Mouse (Mus musculus): ENCODE data around the gene Hint1. TPM values are rescaled to one million over a fixed set of nuclear protein-coding genes. Genes with fewer than 3 reads are reported as not detected.
"Not testable (repeated sequence)": the region's sequence is repeated elsewhere in the genome, so short reads cannot be mapped to it uniquely, and the experiment has no call there.

Gene Hint1
- total RNA-seq, 2 experiments from 2014 or later, result 654 to 686 TPM

DNA sequence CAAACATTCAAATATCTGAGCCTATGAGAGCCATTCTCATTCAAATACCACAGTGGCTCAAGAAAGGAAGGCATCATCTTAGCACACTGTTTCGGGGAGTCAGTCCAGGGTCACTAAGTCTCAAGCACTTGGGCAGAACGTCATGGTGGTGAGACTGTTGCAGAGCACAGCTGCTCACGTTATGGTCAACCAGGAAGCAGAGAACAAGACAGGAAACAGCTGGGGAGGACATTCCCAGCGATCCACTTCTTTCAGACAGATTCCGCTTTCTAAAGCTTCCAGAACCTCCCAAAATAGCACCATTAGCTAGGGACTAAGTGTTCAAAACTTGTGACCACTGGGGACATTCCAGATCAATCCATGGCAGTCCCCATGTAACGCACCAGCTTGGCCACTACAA, 21.7 kb downstream of the Hint1 start:
- ATAC-seq (replicated peaks; ENCODE audit: poor library complexity, severe bottlenecking), result no peak

DNA sequence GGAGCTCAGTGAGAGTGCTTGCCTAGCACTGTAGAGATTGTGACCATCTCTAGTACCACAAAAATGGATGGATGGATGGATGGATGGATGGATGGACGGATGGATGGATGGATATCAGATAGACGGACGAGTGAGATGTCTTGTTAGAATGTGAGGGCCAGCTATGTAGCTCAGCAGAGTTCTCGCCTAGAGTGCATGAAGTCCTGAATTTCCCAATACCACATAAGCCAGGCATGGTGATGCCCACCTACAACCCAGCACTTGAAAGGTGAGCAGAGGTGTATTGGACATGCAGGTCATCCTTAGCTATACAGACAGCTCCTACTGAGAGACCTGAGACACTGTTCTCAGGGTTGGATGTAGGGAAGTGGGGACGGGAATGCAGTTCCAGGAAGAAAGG, 25.2 kb downstream of the Hint1 start:
- ATAC-seq (replicated peaks; ENCODE audit: poor library complexity, severe bottlenecking), result no peak

DNA sequence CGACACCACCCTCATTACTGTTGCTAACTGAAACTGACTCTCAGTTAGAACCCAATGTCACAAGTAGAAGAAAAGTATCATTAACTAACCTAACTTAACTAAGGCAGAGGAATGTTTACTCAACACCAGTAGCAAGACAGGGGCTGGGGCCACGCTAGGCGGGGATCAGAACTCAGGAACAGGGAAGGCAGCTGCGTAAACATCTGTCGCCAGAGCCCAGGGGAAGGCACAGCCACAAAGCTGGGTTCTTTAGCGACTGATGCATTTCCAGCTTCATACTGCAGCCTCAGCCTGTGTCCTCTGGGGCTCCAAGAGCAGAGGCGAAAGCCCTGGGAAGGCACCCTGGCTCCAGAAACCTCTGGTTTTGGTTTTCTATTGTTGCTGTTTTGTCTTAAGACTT, 25.9 kb downstream of the Hint1 start:
- no peak for ATAC-seq (replicated peaks; ENCODE audit: poor library complexity, severe bottlenecking)

DNA sequence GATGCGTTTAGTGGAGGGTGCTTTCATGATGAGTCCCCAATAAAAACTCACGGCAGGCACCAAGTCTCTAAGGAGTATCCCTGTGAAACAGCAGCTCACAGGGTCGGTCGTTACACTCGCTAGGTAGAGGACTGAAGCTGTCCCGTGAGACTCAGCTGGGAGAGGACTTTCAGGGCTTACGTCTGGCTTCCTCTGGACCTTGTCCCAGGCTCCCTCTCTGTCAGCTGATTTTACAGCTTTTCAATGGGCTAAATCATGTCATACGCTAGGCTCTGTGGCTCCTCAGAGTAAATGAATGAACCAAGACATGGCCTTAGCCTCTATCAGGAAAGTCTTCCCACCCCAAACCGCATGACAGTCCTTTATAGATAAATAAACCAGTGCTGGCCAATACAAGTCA, 28.4 kb downstream of the Hint1 start:
- ATAC-seq (replicated peaks; ENCODE audit: poor library complexity, severe bottlenecking), result no peak

DNA sequence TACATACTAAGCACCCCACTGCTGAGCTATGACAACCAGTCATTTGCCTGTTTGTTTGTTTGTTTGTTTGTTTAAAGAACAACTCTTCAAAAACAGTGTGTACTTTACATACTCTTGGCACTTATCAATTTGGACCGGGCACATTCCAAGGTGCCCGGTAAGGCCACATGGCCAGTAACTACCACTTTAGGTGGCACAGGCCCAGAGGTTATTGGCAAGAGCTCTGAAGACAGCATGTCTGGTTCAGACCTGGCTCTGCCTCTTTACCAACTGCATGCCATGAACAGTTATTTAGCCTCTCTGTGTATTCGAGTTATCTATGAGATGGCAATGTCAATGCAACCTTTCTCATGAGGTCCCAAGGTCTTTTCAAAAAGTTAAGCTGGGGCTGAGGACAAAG, 30.5 kb downstream of the Hint1 start:
- not testable (repeated sequence) for ATAC-seq (replicated peaks; ENCODE audit: poor library complexity, severe bottlenecking)

DNA sequence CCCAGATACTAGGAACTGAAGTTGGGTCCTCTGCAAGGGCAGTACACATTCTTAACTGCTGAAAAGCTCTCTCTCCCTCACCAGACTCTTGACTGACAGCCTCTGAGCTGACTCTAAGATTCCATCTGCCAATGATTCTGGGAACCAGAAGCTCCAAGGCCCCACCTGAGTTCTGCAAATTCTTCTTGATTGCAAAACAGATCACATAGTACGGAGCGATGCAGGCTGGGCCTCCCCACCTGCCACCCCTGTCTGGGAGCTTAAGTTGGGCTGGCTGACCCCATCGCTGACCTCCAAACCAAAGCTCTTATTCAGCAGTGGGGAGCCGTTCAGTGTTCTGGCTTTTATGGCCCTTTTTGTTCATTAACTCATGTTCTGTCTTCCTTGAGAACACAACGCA, 31.3 kb downstream of the Hint1 start:
- no peak for ATAC-seq (replicated peaks; ENCODE audit: poor library complexity, severe bottlenecking)

DNA sequence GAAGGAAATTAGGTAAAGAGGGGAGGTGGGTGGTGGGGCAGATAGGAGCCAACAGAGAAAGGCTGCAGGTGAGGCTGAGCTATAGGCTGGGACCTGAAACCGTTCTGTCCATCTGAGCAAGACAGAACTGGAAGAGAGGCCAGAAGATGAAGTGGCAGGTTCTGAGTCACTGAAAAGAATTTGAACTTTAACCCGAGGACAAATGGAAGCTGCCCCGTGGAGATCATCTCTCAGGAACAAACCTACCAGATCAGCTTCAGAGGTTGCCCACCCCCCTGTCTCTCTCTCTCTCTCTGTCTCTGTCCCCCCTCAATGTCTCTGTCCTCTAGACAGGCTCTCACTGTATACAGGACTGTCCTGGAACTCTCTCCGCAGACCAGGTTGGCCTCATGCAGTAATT, 33.5 kb downstream of the Hint1 start:
- ATAC-seq (replicated peaks; ENCODE audit: poor library complexity, severe bottlenecking), result no peak

DNA sequence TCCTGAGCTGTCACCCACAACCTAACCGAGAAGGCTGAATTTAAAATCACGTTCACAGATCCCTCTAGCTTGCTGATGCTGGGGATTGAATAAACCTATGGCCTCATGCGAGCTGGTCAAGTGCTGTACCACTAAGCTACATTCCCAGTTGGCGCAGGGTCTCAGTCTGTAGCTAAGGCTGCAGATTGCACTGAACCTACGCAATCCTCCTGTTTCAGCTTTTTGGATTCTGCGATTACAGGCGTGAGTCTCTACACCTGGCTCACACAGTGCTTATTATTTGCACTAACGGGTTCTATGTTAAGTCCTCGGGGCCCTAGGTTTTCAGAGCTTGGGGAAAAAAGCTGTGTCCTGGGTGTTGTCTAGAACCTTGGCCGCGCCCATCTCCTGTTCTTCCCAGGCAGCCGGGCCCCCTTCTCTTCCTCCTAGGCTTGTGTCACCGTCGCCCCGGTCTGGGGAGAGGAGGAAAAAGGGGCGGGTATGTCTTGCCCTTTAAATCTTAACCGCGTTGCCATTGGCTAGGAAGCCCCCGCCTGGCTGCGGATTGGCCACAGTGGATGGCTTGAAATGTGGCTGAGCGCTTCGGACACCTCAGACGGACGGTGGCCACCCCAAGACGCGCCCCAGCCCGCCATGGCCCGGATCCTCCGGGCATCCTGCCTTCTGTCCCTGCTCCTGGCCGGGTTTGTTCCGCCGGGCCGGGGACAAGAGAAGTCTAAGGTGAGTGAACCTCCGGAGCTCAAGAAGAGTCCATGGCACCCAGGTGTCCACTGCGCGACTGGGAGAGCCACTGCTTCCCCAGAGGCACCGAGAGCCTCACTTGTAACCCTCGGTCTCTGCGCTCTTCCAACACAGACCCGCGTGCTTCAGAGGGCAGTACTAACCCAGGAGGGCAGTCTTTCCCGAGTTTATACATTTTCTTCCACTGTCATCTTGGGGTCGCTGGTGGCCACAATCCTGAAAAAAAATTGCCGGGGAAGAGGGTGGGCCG, 36.4 kb downstream of the Hint1 start, which contains the start of gene Gpx3:
Gene Gpx3 (plus strand): TSS at position 121 of the 991 bp plus-strand sequence.
- peak; percentile 92 for ATAC-seq (replicated peaks; ENCODE audit: poor library complexity, severe bottlenecking)

DNA sequence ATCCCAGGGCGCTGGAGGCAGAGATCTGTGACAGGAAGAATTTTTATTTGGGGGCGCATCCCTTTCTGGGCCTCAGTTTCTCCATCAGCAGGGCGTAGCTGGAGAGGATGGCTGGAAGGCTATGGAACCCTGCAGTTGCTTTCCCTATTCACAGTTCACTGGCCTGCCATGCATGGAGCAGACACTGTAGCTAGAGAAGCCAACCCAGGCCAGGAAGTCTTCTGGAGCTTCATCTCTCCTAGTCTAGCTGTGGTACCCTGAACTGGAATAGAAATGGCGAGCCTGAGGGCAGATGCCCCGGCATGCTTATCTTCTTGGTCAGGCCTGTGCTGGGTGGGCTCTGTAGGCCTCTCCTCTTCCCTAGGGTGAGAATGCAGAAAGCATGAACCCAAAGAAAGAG, 37.2 kb downstream of the Hint1 start:
- no peak for ATAC-seq (replicated peaks; ENCODE audit: poor library complexity, severe bottlenecking)

DNA sequence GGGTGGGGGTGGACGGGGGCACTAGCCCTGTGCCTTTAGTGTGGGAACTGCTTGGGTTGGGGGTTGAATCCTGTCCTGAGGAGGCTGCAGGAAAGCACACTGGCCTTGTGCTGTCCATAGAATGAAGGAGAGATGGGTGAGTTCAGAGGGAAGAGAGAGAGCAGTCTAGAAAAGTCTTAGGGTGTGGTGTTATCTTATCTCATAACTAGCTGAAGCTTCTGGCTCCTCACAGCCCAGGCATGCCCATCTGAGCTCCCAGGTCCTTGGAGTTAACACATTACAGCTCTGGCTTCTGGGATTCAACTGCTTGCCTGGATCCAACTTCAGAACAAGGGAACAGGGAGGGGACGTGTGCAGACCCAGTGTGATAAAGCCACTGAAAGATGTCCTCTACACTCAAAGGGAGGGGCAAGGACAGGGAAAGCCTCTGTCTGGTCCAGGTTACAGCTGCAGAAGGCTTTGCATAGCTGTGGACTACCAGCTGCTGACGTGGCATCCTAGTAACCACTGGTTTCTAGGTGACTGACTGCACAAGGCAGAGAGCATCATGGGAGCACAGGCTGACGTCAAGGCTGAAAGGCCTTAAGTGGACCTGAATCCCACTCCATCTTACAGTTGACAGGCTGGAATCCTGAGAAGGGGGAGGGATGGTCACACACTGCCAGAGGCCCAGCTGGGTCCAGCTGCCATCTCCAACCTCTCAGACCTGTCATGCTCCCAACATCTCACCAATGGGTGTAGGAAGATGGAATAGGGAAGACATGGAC, 37.9 kb downstream of the Hint1 start:
- no peak for ATAC-seq (replicated peaks; ENCODE audit: poor library complexity, severe bottlenecking)

DNA sequence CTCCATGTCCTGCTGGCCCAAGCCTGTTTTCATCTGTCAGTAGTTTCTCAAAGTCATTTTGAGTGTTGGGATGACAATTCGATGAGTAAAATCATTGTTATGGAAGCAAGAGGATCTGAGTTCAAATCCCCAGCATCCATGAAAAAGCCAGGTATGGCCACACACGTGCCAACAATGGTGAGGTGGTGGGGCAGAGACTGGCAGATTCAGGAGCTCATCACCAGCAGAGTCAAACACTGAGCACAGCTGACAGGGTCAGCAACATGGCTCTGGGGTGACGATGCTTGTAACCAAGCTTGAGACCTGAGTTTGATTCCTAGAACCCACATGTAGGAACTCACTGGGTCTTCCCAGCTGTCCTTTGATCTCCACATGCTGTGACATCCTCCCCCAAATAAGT, 38.9 kb downstream of the Hint1 start:
- ATAC-seq (replicated peaks; ENCODE audit: poor library complexity, severe bottlenecking), result no peak

DNA sequence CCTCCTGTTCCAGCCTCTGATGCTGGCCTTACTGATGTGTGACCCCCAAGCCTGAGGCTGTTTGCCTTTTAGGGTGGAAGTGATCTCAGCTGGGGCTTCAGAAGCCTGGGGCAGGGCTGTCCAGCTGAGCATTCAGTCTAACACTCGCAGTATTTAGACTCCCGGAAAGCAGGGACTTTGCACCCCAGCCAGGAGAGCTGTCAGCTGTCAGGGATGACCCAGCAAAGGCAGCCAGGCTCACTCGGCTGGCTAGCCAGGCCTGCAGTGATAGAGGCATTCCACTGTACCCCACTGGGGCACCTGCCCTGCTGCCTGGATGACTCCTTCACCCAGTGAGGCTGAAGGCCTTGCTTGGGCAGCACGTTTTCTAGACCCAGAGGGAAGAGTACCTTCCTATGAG, 39.7 kb downstream of the Hint1 start:
- no peak for ATAC-seq (replicated peaks; ENCODE audit: poor library complexity, severe bottlenecking)

DNA sequence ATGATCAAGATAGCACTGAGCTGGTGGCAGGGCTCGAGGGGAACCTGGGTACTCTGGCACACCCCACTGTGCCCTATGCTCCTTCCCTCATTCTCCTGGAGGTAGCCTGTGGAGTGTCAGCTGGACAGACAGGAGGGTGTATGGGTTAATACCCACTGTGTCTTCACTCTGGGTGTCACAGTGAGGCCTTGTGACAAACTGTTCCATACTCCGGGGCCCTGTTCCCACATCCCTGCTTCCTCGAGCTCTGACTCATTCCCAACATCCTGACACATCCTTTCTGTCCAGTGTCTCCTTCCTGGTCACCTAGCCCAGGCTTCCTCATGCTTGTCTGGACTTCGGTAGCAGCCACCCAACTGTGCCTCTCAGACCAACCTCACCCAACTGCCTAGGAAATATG, 40.3 kb downstream of the Hint1 start:
- no peak for ATAC-seq (replicated peaks; ENCODE audit: poor library complexity, severe bottlenecking)

DNA sequence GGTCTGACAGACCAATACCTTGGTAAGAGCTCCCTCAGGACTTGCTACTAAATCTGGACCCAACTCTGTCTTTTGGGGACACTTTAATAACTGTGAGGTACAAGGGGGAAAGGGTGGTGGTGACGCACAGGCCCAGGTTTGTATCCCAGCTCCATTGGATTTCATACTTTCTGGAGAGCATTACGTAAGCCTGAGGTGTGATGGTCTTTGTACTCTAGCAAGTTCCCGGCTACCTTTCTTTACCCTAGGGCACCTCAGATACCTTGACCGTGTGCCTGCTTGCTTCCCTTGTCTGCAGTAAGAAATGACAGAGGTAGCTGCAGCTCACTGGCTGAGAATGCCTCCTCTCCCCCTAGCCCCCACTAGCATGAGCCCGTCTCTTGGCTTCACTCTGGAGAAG, 41.1 kb downstream of the Hint1 start:
- no peak for ATAC-seq (replicated peaks; ENCODE audit: poor library complexity, severe bottlenecking)

DNA sequence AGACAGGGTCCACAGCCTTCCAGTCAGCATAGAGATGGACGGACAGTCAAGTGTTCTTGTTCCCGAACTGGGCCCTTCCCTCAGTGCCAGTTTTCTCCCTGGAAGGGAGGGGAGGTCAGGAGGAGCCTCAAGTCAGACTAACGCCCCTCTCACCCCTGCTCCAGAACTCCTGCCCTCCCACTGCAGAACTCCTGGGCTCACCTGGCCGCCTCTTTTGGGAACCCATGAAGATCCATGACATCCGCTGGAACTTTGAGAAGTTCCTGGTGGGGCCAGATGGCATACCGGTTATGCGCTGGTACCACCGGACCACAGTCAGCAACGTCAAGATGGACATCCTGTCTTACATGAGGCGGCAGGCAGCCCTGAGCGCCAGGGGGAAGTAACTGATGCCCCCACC, 43.1 kb downstream of the Hint1 start:
- ATAC-seq (replicated peaks; ENCODE audit: poor library complexity, severe bottlenecking), result no peak

DNA sequence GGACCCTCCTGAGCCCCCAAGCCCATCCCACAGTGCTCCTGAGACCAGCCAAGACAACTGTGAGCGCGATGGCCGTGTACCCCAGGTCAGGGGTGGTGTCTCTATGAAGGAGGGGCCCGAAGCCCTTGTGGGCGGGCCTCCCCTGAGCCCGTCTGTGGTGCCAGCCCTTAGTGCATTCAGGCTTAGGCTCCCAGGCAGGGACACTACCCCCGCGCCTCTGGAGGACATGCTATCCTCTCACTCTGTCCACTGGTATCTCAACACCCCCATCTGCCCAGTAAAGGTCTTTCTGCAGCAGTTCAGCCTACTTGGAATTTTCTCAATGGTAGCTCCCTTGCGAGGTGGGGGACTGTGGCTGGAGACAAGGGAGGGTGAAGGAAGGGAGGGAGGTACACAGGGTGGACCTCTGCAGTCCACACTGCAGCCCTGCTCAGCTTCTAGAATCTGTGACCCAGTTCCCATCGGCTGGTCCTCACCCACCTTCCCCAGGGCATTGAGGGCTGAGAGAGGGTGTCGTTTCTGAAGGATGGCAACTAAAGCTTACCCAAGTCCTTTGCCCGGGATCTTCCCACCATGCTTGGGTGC, 44.0 kb downstream of the Hint1 start:
- no peak for ATAC-seq (replicated peaks; ENCODE audit: poor library complexity, severe bottlenecking)

DNA sequence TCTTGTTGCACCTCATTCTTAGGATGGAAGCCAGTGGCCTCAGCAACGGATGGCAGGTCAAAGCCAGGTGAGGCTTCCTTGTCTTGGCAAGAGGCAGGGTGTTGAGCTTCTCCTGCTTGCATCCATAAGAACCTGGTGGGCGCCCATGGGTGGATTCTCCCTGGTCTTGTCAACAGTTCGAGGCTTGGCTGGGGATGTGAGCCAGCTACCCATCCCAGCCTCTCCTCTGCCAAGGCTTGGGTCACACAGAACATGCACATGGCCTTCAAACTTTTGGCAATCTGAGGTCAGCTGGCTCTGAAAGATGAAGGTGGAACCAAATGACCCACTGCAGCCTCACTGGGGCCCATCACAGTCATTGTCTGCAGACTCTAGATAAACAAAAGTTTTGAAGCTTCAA, 45.0 kb downstream of the Hint1 start:
- no peak for ATAC-seq (replicated peaks; ENCODE audit: poor library complexity, severe bottlenecking)

DNA sequence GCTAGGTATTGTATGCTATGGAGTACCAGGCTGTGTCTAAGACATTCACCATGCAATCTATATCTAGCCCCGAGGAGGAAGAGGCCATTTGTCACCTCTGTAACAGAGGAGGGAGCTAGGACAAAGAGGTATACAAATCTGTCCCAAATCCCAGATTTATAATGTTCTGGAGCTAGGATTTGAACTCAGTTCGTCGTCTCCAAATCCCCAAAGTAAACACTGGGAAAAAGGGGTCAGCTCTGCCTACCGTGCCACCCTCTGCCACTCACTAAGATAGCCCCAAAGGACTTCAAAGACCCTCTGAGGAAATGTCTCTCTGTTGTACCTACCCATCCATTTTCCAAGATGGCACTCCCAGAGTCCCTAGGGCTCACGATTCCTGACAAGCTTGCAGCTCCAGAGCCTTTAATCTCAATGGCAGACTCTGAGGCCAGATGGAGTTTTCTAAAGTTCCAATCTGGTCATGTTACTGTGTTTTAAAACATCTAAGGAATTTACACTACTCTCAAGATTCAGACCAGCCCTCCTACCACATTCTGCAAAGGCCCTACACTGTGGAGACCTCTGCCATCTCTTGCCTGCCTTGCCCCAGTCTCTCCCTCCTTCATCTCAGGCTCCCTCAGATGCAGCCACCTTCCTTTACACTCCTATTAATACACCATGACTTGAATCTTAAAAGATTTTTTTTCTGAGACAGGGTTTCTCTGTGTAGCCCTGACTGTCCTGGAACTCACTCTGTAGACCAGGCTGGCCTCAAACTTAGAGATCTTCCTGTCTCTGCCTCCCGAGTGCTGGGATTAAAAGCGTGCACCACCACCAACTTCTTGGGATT, 45.7 kb downstream of the Hint1 start:
- no peak for ATAC-seq (replicated peaks; ENCODE audit: poor library complexity, severe bottlenecking)

DNA sequence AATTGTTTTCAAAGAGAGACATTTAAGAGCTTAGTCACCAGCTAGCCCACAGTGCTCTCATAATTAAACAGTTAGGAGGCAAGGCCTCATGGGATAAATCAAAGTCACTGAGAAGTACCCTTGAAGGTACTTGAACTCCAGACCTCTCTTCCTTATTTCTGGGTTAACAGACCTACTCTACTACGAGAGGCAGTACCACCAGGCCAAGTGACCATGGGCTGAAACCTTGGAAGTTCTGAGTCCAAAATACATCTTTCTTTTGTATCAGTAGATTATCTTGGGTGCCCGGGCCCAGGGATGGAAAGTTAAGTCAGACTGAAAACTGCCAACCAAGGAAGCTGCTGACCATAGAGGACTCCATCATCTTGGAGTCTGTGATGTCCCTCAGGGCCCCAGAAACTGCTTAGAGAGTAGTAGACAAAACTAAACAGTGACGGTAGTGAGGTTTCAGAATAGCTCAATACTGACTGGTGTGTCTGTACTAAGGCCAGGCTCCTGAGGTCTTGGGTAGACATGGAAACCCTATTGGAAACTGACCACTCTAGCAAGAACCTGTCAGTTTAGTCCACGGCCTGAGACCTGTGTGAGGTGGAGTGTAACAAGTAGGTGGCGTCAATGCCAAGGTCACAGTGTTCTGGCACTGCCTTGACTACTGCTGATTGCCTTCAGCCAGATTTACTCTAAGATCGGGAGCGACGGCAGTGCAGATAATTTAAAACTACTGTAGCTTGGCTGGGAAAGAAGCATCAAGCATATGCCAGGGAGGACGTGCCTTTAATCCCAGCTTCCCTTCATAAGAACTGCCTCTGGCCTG, 46.5 kb downstream of the Hint1 start:
- no peak for ATAC-seq (replicated peaks; ENCODE audit: poor library complexity, severe bottlenecking)

All from granulocyte monocyte progenitor cell, adult 5-6 weeks (primary cell).